In genomic region chr8:98613834-98614428, GRCm38 (mm10) we compare ENCODE assay signal across 10 mouse cellular contexts.
A peak's percentile ranks its signal among the peaks of the same experiment; 100 is the strongest.
DNase-seq lines count a peak whose midpoint lies in the region; TF ChIP-seq lines count a peak whose summit lies in the region.
"Had no signal": no experiment of that assay in that cellular context is flagged by ENCODE, and none has a peak within 500 bp of the region (broad histone marks: within the 10 kb centered on the region; RNA-seq: fewer than 3 reads in every experiment).

No protein-coding gene starts in this region.

- TF ChIP-seq POLR2A in brain, embryonic 14.5 days (IDR thresholded peaks at IDR 0.05; ENCODE audit: borderline replicate concordance, extremely low read depth, insufficient read depth, insufficient read length, poor library complexity, severe bottlenecking), result no peak

- no peak for TF ChIP-seq CTCF in brain, embryonic 14.5 days (IDR thresholded peaks at IDR 0.05; ENCODE audit: borderline replicate concordance, extremely low read depth, insufficient read depth, insufficient read length)

- peak; percentile 47 for DNase-seq in brain, embryonic 14.5 days (ENCODE audit: low read depth)
- peak; percentile 64 for DNase-seq in cerebellum, adult 11 months
- peak; percentile 58 to 72 for DNase-seq in frontal cortex, adult 2 months (ENCODE audit: extremely low spot score in 1 of 2, low spot score in 1 of 2)
- DNase-seq in right cerebral cortex, adult 18-20 months, result peak; percentile 61
- DNase-seq in adrenal gland, postnatal 4 days (ENCODE audit: low spot score in 2 of 2), result no peak
- no peak for DNase-seq in adrenal gland, adult (ENCODE audit: inconsistent age in 2 of 2, low spot score in 1 of 2)
- no peak for DNase-seq in thymus, postnatal 14 days
- DNase-seq: adrenal gland, postnatal 25 days; gastrocnemius, adult 2 months; lung, embryonic 14.5 days had no signal

Comparison
In these comparisons a context has a peak if more than half of its experiments do, and no peak if none do; other contexts are left out.
1. DNase-seq: peak in brain, embryonic 14.5 days (single experiment), cerebellum, adult 11 months (single experiment), frontal cortex, adult 2 months (2 of 2) and right cerebral cortex, adult 18-20 months (single experiment); none in adrenal gland, postnatal 4 days (0 of 2), adrenal gland, adult (0 of 2) and thymus, postnatal 14 days (single experiment).